Mouse (Mus musculus) liver, embryonic 16.5 days (tissue): ENCODE measurements around the gene Xxylt1. TPM values are rescaled to one million over a fixed set of nuclear protein-coding genes. Genes with fewer than 3 reads are reported as not detected.

ENCODE experiments used
- ATAC-seq: fragments of 200-750 bp; cut with Nextera tagmentation; 2 replicates; pipeline ENCODE4 v1.8.0; 2017; ENCODE audit warnings: low read depth, mild to moderate bottlenecking, moderate number of reproducible peaks, moderate library complexity
- H3K27ac ChIP-seq: fragments of 300-500 bp; sonication (generic); 2 replicates; pipeline ENCODE4 v1.5.1; 2014; ENCODE audit warnings: mild to moderate bottlenecking, low read length
- H3K27me3 ChIP-seq: fragments of 300-500 bp; sonication (generic); 2 replicates; pipeline ENCODE4 v1.6.1; 2014; ENCODE audit warnings: low read depth, low read length, mixed read lengths; ENCODE audit not compliant: control insufficient read depth, insufficient read depth
- H3K36me3 ChIP-seq: fragments of 300-500 bp; sonication (generic); 2 replicates; pipeline ENCODE4 v1.6.1; 2014; ENCODE audit warnings: mild to moderate bottlenecking; ENCODE audit not compliant: control insufficient read depth, insufficient read depth
- H3K4me1 ChIP-seq: fragments of 300-500 bp; sonication (generic); 2 replicates; pipeline ENCODE4 v1.6.1; 2014; ENCODE audit warnings: low read depth, low read length, mixed read lengths; ENCODE audit not compliant: control insufficient read depth
- H3K4me2 ChIP-seq: fragments of 300-500 bp; sonication (generic); 2 replicates; pipeline ENCODE4 v1.6.1; 2014; ENCODE audit warnings: low read depth, low read length, mixed read lengths
- H3K4me3 ChIP-seq: fragments of 300-500 bp; sonication (generic); 2 replicates; pipeline ENCODE4 v1.5.1; 2014; ENCODE audit warnings: low read depth, mild to moderate bottlenecking, low read length
- H3K9ac ChIP-seq: fragments of 300-500 bp; sonication (generic); 2 replicates; pipeline ENCODE4 v1.6.1; 2014; ENCODE audit warnings: low read depth, low read length
- H3K9me3 ChIP-seq: fragments of 300-500 bp; sonication (generic); replicated peaks from 2 replicates; pipeline ENCODE4 v1.6.1; 2016; ENCODE audit warnings: low read length; ENCODE audit not compliant: control insufficient read depth
- whole genome bisulfite sequencing: fragments of 180-500 bp; shearing (Covaris S2); extraction: QIAGEN DNeasy Blood & Tissue Kit; methylation state at CpG from one replicate; pipeline ENCODE4 v1.1.7; 2014; ENCODE audit not compliant: insufficient replicate concordance; 5-methylcytosine and 5-hydroxymethylcytosine counted together
- polyA plus RNA-seq: library from polyadenylated mRNA; unstranded; fragments of >200 nt; fragmentation: Nextera tagmentation; extraction: Ambion mirVana; gene quantifications from 2 replicates; pipeline ENCODE4 v1.2.1, GENCODE M21; 2015

The Xxylt1 gene
- polyA plus RNA-seq, 1 experiment from 2014 or later, result 1.2 TPM

DNA sequence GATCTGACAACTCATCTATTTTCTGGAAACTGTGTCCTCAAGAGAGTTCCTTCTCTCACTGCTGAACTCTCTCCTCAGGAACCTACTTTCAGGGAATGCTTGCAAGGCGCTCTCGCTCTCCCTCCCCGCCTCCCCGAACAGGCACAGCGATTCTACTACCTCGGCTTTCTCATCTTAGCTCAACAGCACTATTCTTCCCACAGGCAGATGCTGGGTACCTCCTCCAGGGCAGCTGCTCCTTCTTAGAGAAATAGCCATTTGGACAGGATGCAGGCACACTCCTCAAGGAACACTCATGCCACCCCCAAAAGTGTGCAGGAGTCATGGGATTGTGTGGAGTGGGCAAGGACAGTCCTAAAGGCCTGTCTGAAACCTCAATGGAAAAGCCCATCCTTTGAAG lies 97.5 kb downstream of the Xxylt1 start:
- Histone ChIP-seq H3K4me3 (no peak overlapping the region), H3K4me2 (no peak overlapping the region), H3K27ac (no peak overlapping the region), H3K4me1 (no peaks in the 10 kb centered on the region), H3K27me3 (no peaks in the 10 kb centered on the region), H3K9ac (no peak overlapping the region), H3K9me3 (no peaks in the 10 kb centered on the region), H3K36me3 (no peaks in the 10 kb centered on the region)
- ATAC-seq, result no peak
- WGBS, result 79% methylated on average over 6 of the region's 6 CpGs

DNA sequence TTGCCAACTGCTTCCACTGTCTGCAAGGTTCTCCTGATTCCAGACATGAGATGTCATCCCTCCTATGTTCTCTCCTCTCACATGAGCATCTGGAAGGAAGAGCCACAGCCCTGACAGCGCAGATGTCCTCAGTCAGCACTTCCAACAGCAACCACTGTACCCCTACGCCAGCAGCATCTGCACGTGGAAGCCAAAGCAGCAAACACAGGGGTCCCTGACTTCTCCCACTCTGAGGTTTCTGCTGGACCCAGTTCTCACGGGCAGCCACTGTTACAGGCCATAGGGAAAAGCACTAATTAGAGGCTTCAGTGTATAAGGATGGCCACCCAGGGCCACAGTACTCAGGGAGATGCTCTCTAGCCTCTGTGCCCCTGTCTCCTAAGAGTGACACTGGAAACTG lies 98.0 kb downstream of the Xxylt1 start:
- 49% methylated on average over 4 of the region's 4 CpGs for WGBS

DNA sequence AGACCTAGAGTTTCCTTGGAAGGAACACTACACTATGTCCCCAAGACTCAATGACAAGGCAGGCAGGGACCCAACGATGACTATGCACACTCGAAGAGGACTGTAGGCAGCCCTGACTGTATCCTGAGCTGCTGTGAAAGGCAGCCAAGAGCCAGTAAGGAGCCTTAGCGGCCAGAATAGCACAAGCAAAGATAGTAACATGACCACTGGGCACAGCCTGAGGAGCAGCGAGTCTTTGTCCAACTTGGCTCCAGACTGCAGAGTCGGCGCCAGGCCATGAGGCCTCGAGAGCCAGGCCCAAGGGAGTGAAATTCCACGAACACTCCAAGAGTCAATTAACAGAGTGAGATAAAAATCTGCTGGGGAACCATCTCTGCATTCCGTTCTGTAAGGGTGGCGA lies 99.9 kb downstream of the Xxylt1 start:
- no peaks in the 10 kb centered on the region for H3K9me3 ChIP-seq
- H3K4me1 ChIP-seq, result peaks cover 4% of the 10 kb centered on the region
- no peak for ATAC-seq
- H3K27ac ChIP-seq, result no peak overlapping the region
- H3K36me3 ChIP-seq, result no peaks in the 10 kb centered on the region
- 64% methylated on average over 10 of the region's 10 CpGs for WGBS
- no peak overlapping the region for H3K4me3 ChIP-seq
- no peaks in the 10 kb centered on the region for H3K27me3 ChIP-seq
- no peak overlapping the region for H3K9ac ChIP-seq
- no peak overlapping the region for H3K4me2 ChIP-seq

More for the DNA sequence above, 98.0 kb downstream of the Xxylt1 start:
- Histone ChIP-seq H3K9ac (no peak overlapping the region), H3K4me3 (no peak overlapping the region), H3K4me2 (no peak overlapping the region), H3K27ac (no peak overlapping the region), H3K9me3 (no peaks in the 10 kb centered on the region), H3K27me3 (no peaks in the 10 kb centered on the region), H3K36me3 (no peaks in the 10 kb centered on the region), H3K4me1 (no peaks in the 10 kb centered on the region)
- no peak for ATAC-seq

DNA sequence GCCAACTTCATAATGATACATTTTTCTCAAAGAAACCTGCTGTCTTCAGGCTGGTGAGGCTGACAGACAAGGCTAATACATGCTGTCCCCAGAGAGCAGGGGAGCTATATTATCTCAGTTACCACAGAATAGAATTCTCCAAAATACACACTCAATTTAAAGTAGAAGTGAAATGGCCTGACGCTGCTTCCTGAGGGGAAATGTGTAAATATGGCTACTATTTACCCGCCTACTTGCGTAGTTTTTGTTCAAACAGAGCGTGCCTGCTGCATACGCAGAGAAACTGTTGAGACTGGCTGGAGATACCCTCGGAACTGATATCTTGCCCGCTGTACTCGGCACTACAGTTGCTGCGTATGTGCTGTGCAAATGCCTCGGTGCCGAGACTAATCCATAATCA lies 101.3 kb downstream of the Xxylt1 start:
- no peak overlapping the region for H3K9ac ChIP-seq
- no peak overlapping the region for H3K4me2 ChIP-seq
- H3K27ac ChIP-seq, result no peak overlapping the region
- 64% methylated on average over 11 of the region's 11 CpGs for WGBS
- H3K4me3 ChIP-seq, result no peak overlapping the region
- peaks cover 4% of the 10 kb centered on the region for H3K4me1 ChIP-seq
- H3K9me3 ChIP-seq, result no peaks in the 10 kb centered on the region
- no peaks in the 10 kb centered on the region for H3K27me3 ChIP-seq
- ATAC-seq, result no peak
- H3K36me3 ChIP-seq, result no peaks in the 10 kb centered on the region

DNA sequence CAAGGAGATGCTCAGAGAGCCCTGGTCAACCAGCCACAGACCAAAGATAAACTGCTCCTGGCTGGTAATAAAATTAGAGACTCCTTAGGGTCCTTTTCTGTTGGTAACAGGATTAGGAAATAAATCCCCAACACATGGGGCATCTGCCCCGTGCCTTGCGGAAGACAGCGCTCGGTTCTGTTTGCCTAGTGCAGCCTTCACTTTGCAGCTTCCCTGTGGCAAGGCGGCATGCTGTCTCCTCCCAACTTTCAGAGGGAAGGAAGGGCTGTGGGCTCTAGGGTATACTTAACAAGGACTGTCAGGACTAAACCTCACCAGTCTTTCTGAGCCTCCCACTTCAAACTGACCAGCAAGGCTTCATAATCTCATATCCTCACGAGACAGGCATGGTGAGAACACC lies 103.5 kb downstream of the Xxylt1 start:
- no peak overlapping the region for H3K27ac ChIP-seq
- no peak for ATAC-seq
- peaks cover 17% of the 10 kb centered on the region for H3K4me1 ChIP-seq
- no peak overlapping the region for H3K9ac ChIP-seq
- H3K4me2 ChIP-seq, result no peak overlapping the region
- no peak overlapping the region for H3K4me3 ChIP-seq
- 55% methylated on average over 6 of the region's 6 CpGs for WGBS
- H3K36me3 ChIP-seq, result no peaks in the 10 kb centered on the region
- H3K9me3 ChIP-seq, result no peaks in the 10 kb centered on the region
- H3K27me3 ChIP-seq, result no peaks in the 10 kb centered on the region

DNA sequence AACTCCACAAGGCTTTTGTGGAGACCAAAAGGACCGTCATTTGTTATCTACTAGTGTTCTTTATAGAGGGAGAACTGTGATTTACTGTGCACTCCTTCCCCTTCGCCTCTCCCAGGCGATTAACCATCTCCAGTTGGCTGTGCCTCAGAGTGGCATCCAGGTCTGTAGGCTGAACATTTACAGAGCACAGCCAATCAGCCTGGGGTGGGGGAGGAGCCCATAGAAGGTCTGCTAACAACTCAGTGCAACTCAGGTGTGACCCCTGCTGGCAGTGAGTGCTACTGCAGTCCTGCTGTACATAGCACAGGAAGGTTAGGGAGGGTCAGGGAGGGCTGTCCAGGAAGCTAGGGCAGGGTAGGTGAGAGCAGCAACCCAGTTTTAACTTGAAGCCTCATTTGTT lies 104.0 kb downstream of the Xxylt1 start:
- Histone ChIP-seq H3K4me3 (no peak overlapping the region), H3K27me3 (no peaks in the 10 kb centered on the region), H3K9me3 (no peaks in the 10 kb centered on the region), H3K9ac (no peak overlapping the region), H3K4me1 (peaks cover 21% of the 10 kb centered on the region), H3K36me3 (no peaks in the 10 kb centered on the region), H3K4me2 (no peak overlapping the region), H3K27ac (no peak overlapping the region)
- peak; percentile 82 for ATAC-seq
- 3% methylated on average over 3 of the region's 3 CpGs for WGBS

DNA sequence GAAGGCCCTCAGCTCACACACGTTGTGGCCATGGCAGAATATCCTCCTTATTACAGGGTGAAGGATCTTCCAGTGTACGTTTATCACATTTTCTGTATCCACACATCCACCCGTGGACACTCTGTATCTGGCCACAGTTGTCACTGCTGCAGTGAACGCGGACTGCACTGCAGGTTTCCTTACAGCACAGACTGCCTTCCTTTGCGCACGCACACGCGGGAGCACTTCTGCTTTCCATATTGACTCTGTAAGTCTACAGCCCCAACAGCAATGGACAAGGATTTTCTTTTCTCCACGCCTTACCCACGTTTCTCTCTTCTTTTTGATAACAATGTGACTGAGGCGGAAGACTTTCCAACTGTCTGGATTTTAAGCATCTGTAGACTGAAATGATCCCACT lies 106.7 kb downstream of the Xxylt1 start:
- Histone ChIP-seq H3K4me3 (no peak overlapping the region), H3K4me1 (peaks cover 25% of the 10 kb centered on the region), H3K4me2 (no peak overlapping the region), H3K27me3 (no peaks in the 10 kb centered on the region), H3K36me3 (no peaks in the 10 kb centered on the region), H3K9ac (no peak overlapping the region), H3K27ac (peak overlapping the region; percentile 48), H3K9me3 (no peaks in the 10 kb centered on the region)
- ATAC-seq, result no peak
- WGBS, result 29% methylated on average over 12 of the region's 12 CpGs

DNA sequence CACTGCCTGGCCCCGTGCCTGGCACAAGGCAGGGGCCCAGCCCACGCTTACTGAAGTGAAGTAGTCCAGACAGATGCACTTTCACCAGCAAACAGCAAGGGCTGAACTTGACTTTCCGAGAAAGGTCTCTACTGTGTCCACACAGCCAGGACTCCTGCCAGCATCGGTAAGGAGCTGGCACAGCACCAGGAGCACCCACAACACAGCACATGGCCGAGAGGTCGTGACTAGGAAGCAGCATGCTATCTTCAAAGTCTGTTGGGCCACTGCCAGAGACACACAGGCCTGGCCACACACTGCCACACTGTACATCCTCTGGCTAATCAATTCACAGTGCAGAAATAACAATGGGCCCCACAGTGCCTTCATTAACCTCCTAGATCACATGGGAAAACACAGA lies 107.8 kb downstream of the Xxylt1 start:
- H3K4me3 ChIP-seq, result no peak overlapping the region
- H3K4me2 ChIP-seq, result no peak overlapping the region
- peaks cover 33% of the 10 kb centered on the region for H3K4me1 ChIP-seq
- ATAC-seq, result peak; percentile 36
- no peak overlapping the region for H3K9ac ChIP-seq
- H3K36me3 ChIP-seq, result no peaks in the 10 kb centered on the region
- no peaks in the 10 kb centered on the region for H3K9me3 ChIP-seq
- WGBS, result 36% methylated on average over 6 of the region's 6 CpGs
- H3K27me3 ChIP-seq, result no peaks in the 10 kb centered on the region
- peak overlapping the region; percentile 4 for H3K27ac ChIP-seq

DNA sequence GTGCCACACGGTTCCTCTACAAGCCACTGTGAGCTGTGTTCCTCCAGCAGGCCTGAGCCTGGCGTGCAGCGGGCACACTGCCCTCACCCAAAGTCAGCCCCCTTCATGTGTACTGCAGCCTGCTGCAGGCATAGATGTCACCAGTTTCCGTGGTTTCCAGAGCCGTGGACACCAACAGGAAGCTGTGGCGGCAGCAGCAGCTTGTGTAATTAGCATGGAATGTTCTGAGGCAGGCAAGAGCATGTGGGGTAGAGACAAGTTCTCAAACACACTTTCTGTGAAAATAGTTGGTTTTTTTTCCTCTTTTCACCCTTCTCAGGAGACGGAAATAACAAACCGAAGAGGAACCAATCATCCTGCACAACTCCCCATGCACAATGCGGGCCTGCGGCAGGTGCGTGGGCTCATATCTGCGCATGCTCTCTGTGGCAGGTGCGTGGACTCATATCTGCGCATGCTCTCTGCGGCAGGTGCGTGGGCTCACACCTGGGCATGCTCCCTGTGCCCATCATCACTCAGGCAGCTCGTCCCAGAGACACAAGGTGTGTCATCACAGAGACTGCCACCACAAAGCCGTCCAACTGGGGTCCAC lies 109.2 kb downstream of the Xxylt1 start:
- Histone ChIP-seq H3K27me3 (no peaks in the 10 kb centered on the region), H3K4me1 (peaks cover 41% of the 10 kb centered on the region), H3K27ac (peak overlapping the region; percentile 69), H3K36me3 (no peaks in the 10 kb centered on the region), H3K9ac (no peak overlapping the region), H3K4me2 (no peak overlapping the region), H3K4me3 (no peak overlapping the region), H3K9me3 (no peaks in the 10 kb centered on the region)
- WGBS, result 48% methylated on average over 18 of the region's 18 CpGs
- no peak for ATAC-seq
